Mouse (Mus musculus) lung, postnatal 0 days (tissue): ENCODE results near the gene Nlrc5. TPM values are rescaled to one million over a fixed set of nuclear protein-coding genes. Genes with fewer than 3 reads are reported as not detected.

Source experiments
- ATAC-seq: fragments of 200-750 bp; cut with Nextera tagmentation; 2 replicates; pipeline ENCODE4 v1.8.0; 2017; ENCODE audit warnings: moderate library complexity
- DNase-seq: peaks from one replicate; pipeline ENCODE4 v3.0.0-alpha.2; 2016; ENCODE audit warnings: low spot score
- H3K27ac ChIP-seq: fragments of 300-500 bp; sonication (generic); 2 replicates; pipeline ENCODE4 v1.5.1; 2014; ENCODE audit warnings: antibody characterized with exemption, mild to moderate bottlenecking, low read length, mixed read lengths
- H3K27me3 ChIP-seq: fragments of 300-500 bp; sonication (generic); replicated peaks from 2 replicates; pipeline ENCODE4 v1.6.1; 2014; ENCODE audit warnings: low read length, mixed read lengths; ENCODE audit not compliant: insufficient read depth
- H3K36me3 ChIP-seq: fragments of 300-500 bp; sonication (generic); 2 replicates; pipeline ENCODE4 v1.6.1; 2014; ENCODE audit warnings: low read length, mixed read lengths; ENCODE audit not compliant: insufficient read depth
- H3K4me1 ChIP-seq: fragments of 300-500 bp; sonication (generic); 2 replicates; pipeline ENCODE4 v1.6.1; 2014; ENCODE audit warnings: antibody characterized with exemption, low read depth, low read length, mixed read lengths; ENCODE audit not compliant: insufficient read depth
- H3K4me2 ChIP-seq: fragments of 300-500 bp; sonication (generic); replicated peaks from 2 replicates; pipeline ENCODE4 v1.6.1; 2014; ENCODE audit warnings: low read depth, mild to moderate bottlenecking, low read length, moderate library complexity, mixed read lengths
- H3K4me3 ChIP-seq: fragments of 300-500 bp; sonication (generic); 2 replicates; pipeline ENCODE4 v1.5.1; 2014; ENCODE audit warnings: low read depth, low read length
- H3K9ac ChIP-seq: fragments of 300-500 bp; sonication (generic); replicated peaks from 2 replicates; pipeline ENCODE4 v1.6.1; 2014; ENCODE audit warnings: low read depth, mild to moderate bottlenecking
- H3K9me3 ChIP-seq: fragments of 300-500 bp; sonication (generic); 2 replicates; pipeline ENCODE4 v1.6.1; 2016; ENCODE audit warnings: low read length, mixed read lengths
- CTCF ChIP-seq: IDR thresholded peaks from 2 replicates; pipeline ENCODE4 v1.5.1; 2016; ENCODE audit warnings: antibody characterized with exemption, mild to moderate bottlenecking
- EP300 ChIP-seq: IDR thresholded peaks from 2 replicates; pipeline ENCODE4 v1.6.1; 2016; ENCODE audit warnings: antibody characterized with exemption, mild to moderate bottlenecking, control low read depth
- WGBS: fragments of 180-500 bp; shearing (Covaris S2); extraction: QIAGEN DNeasy Blood & Tissue Kit; methylation state at CpG from one replicate; pipeline ENCODE4 v1.1.7; 2014; 5-methylcytosine and 5-hydroxymethylcytosine counted together
- polyA plus RNA-seq: library from polyadenylated mRNA; unstranded; fragments of >200 nt; fragmentation: Nextera tagmentation; extraction: Ambion mirVana; gene quantifications from 2 replicates; pipeline ENCODE4 v1.2.1, GENCODE M21; 2015

The Nlrc5 gene
- polyA plus RNA-seq, 1 experiment from 2014 or later = 0.42 TPM

DNA sequence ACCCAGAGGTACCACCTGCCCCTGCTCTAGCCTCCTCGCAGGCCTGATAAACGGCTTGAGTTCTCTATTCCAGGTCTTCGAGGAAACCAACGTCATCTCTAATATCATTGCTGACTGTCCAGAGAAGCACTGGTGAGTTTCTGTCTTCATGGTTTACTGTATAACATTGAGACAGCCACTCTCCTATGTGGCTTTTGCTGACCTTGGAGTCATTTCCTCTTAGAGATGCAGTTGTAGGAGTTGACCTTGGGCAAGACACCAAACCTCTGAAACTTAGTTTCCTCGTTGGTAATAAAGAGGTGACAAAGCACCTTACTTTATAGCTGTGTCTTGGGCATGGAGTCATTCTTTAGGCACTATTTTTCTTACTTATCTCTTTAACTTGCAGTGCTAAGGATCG lies 21.6 kb upstream of the Nlrc5 start:
- H3K9me3 ChIP-seq = no peaks in the 10 kb centered on the region
- H3K27ac ChIP-seq = no peak overlapping the region
- 75% methylated on average over 6 of the region's 6 CpGs for WGBS
- H3K27me3 ChIP-seq = no peaks in the 10 kb centered on the region
- H3K4me2 ChIP-seq = no peak overlapping the region
- no peaks in the 10 kb centered on the region for H3K4me1 ChIP-seq
- ATAC-seq (no peak), DNase-seq (no peak)
- H3K9ac ChIP-seq = no peak overlapping the region
- no peak for TF ChIP-seq EP300
- TF ChIP-seq CTCF = no peak
- H3K36me3 ChIP-seq = no peaks in the 10 kb centered on the region
- no peak overlapping the region for H3K4me3 ChIP-seq

DNA sequence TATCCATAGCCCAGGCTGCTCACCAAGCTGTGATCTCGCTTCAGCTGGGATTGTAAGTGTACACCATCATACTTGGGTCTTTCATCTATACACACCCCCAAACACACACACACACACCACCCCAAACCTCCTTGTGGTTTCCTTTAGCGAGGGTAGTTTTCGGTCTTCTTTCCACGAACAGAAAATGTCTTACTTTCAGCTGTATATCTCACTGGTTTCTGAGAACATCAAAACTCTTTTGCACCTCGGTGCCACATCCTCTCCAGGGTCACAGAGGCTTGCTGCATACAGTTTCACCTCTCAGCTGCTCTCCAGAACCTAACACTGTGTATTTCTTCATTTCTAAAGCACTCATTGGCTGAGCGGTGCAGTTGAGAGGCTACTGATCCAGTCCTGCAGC lies 20.6 kb upstream of the Nlrc5 start:
- Histone ChIP-seq H3K9me3 (no peaks in the 10 kb centered on the region), H3K9ac (no peak overlapping the region), H3K4me3 (no peak overlapping the region), H3K27me3 (no peaks in the 10 kb centered on the region), H3K27ac (no peak overlapping the region), H3K4me1 (no peaks in the 10 kb centered on the region), H3K4me2 (no peak overlapping the region), H3K36me3 (no peaks in the 10 kb centered on the region)
- 73% methylated on average over 6 of the region's 6 CpGs for WGBS
- DNase-seq (no peak), ATAC-seq (no peak)
- TF ChIP-seq CTCF (no peak), EP300 (no peak)

DNA sequence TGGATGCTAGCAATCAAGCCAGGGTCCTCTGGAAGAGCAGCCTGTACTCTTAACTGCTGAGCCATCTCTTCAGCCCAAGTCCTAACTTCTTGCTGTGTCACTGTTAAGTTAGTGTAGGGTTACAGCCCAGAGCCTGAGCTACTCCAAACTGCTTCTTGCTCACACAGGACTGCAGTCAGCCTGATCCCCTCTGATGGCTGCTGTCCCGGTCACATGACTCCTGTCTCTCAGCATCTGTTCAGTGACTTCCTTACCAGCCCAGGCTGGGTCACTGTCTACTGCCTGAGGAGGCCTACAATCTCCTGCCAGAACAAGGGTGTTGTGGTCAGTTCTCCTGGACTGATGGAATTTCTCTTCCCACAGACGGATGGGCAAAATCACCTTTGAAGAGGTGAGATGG lies 18.9 kb upstream of the Nlrc5 start:
- H3K9me3 ChIP-seq = no peaks in the 10 kb centered on the region
- H3K36me3 ChIP-seq = no peaks in the 10 kb centered on the region
- H3K9ac ChIP-seq = no peak overlapping the region
- ATAC-seq (no peak), DNase-seq (no peak)
- no peak overlapping the region for H3K27ac ChIP-seq
- TF ChIP-seq EP300 = no peak
- no peak overlapping the region for H3K4me2 ChIP-seq
- 78% methylated on average over 2 of the region's 2 CpGs for WGBS
- H3K27me3 ChIP-seq = no peaks in the 10 kb centered on the region
- H3K4me1 ChIP-seq = no peaks in the 10 kb centered on the region
- H3K4me3 ChIP-seq = no peak overlapping the region

DNA sequence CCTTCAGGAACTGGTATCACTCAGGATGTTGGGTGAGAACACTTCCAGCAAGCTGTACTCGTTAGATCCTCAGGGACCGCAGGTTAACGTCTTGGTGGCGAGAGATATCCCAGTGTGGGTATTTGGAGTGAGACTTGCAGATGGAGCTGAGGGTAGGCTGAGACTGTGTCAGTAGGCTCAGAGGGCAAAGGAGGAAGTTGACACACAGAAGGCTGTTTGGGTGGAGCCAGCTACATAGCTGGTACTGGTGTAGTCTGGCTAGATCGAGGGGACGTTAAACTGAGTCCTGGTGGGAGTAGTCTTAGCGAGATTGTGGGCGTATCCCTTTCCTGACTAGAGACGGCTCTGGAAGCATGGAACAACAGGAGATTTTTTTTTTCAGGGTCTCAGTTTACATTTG lies 16.1 kb upstream of the Nlrc5 start:
- Histone ChIP-seq H3K4me3 (no peak overlapping the region), H3K27ac (no peak overlapping the region)
- no peak for ATAC-seq

DNA sequence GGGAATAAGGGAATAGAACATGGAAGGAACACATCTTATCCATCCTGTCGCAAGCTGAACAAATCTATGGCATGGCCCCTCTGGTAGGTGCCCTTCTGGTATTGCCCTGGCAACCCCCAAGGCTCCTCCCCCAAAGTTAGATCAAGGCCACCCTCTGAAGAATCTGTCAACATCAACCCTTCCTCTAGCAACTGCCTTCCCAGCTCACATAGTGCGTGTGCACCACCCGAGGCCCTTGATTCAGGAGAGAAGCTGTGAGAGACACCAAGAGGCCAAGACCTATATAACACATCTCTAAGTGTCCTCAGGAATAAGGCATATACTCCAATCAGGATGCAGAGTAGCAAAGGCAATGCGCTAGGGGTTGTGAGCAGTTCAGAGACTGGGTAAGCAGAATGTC lies 11.9 kb upstream of the Nlrc5 start:
- no peaks in the 10 kb centered on the region for H3K36me3 ChIP-seq
- H3K27me3 ChIP-seq = no peaks in the 10 kb centered on the region
- no peak overlapping the region for H3K27ac ChIP-seq
- no peak overlapping the region for H3K9ac ChIP-seq
- no peak overlapping the region for H3K4me2 ChIP-seq
- DNase-seq (no peak), ATAC-seq (no peak)
- H3K4me3 ChIP-seq = no peak overlapping the region
- no peaks in the 10 kb centered on the region for H3K9me3 ChIP-seq
- 82% methylated on average over 4 of the region's 4 CpGs for WGBS
- no peaks in the 10 kb centered on the region for H3K4me1 ChIP-seq
- TF ChIP-seq EP300 (no peak), CTCF (no peak)

More for the DNA sequence above, 16.1 kb upstream of the Nlrc5 start:
- no peaks in the 10 kb centered on the region for H3K36me3 ChIP-seq
- WGBS = 53% methylated on average over 9 of the region's 9 CpGs
- H3K9ac ChIP-seq = no peak overlapping the region
- no peak for DNase-seq
- no peak overlapping the region for H3K4me2 ChIP-seq
- H3K4me1 ChIP-seq = no peaks in the 10 kb centered on the region
- TF ChIP-seq EP300 (no peak), CTCF (no peak)
- H3K9me3 ChIP-seq = no peaks in the 10 kb centered on the region
- no peaks in the 10 kb centered on the region for H3K27me3 ChIP-seq

DNA sequence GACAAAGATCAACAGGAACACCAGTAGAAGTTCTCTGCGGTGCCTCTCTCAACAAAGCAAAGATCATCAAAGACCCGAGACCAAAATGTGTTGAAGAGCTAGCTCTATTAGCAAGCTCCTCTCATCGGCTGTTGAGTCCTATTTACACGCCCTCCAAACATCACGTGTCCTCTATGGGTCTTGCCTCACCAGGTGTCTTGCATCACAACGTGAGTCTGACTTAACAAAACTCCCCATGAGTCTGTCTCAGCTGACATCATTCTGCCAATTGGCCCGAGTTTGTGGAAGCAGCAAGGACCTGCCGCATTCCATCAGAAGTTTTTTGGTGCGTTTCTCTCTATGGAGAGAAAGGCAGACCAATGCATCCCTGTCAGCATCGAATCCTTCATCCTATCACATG lies 6.2 kb upstream of the Nlrc5 start:
- ATAC-seq = peak; percentile 70
- Histone ChIP-seq H3K27me3 (no peaks in the 10 kb centered on the region), H3K9ac (no peak overlapping the region), H3K36me3 (no peaks in the 10 kb centered on the region), H3K4me3 (no peak overlapping the region), H3K4me2 (no peak overlapping the region), H3K27ac (no peak overlapping the region), H3K4me1 (no peaks in the 10 kb centered on the region; the same call in 1 of the 2 replicates), H3K9me3 (no peaks in the 10 kb centered on the region)
- DNase-seq = peak; percentile 67
- TF ChIP-seq EP300 = no peak
- no peak for TF ChIP-seq CTCF
- 39% methylated on average over 10 of the region's 10 CpGs for WGBS

DNA sequence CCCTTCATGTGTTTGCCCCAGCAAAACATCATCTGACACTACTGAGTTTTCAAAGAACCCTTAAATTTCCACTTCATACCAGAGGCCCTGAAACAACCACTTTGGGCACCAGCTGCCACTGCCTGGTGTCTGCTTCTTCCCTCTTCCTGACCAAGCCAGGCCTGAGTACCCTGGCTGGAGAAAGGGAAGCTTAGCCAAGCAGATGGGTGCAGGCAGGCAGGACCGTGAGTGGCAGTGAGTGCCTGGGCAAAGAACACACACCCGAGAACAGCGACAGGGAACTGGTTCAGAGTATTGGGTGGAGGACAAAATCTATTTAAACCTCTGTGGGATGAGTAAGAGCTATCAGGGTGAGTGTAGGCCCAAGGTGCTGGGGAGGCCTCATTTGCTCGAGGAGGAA lies 5.7 kb upstream of the Nlrc5 start:
- no peak overlapping the region for H3K9ac ChIP-seq
- TF ChIP-seq CTCF (no peak), EP300 (no peak)
- no peak for ATAC-seq
- H3K9me3 ChIP-seq = no peaks in the 10 kb centered on the region
- no peaks in the 10 kb centered on the region for H3K27me3 ChIP-seq
- DNase-seq = no peak
- no peak overlapping the region for H3K4me3 ChIP-seq
- no peaks in the 10 kb centered on the region for H3K36me3 ChIP-seq
- WGBS = 50% methylated on average over 4 of the region's 4 CpGs
- H3K27ac ChIP-seq = no peak overlapping the region
- no peak overlapping the region for H3K4me2 ChIP-seq
- no peaks in the 10 kb centered on the region; the same call in 1 of the 2 replicates for H3K4me1 ChIP-seq
